Mouse (Mus musculus) thymus, postnatal 36 days (tissue): Measurements from ENCODE around the gene Ddr1.

Source experiments
- DNase-seq, 2 experiments: peaks; one replicate each; pipeline ENCODE4 v3.0.0; 2022; ENCODE audit warnings: mixed read lengths in 2 of 2

Ddr1 gene

GRCm38 (mm10) chr17:35689936-35690645, 14.3 kb downstream of the Ddr1 start:
- no peak for DNase-seq

DNA sequence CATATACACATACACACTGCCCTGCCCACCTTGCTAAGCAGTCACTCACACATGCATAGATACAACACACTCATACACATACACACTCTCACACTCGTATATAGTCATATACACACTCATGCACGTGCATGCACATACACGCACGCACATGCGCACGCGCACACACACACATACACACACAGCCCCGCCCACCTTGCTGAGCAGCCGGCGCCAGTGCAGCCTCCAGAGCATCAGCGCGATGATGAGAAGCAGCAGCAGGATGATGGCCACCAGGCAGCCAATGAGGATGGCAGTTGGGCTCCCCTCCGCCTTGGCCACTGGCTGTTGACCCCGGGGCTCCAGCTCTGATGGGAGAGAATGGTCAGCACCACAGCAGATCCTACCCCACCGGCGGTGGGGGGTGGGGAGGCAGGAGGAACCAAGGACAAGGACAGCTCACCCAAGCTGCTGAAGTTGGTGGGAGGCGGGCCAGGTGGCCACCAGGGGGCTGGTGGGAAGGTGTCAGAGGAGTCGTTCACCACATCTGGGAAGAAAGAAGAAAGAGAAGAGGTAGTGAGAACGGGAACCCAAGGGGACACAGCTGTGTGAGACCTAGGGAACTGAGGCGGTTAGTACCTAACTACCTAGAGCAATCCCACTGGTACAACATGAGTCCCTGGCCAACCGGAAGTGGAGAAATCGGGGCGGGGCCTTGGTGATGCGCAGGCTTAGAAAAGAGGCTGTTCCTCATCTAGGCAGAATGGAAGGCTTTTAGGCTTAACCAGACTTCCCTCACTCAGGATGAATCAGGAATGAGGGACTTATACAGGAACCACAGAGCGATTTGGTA, 15.9 kb downstream of the Ddr1 start:
- DNase-seq = peak; percentile 44 to 57

DNA sequence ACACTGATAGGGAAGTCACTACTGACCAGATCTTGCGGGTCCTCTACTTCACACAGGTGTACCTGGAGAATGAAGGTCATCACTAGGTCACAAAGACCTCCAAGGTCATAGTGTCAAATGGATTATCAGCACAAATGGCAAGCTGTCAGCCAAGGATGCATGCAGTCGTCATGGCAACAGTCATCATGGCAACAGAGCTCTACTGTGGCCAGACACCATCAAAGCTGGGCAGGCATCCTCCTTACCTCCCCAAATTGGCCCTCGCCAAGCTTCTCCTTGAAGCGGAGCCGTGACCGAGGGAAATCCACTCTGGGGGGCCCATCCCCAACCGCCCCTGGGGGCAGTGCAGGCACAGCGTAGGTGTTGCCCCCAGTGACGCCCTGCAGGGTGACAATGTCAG, 19.4 kb downstream of the Ddr1 start:
- DNase-seq = no peak

DNA sequence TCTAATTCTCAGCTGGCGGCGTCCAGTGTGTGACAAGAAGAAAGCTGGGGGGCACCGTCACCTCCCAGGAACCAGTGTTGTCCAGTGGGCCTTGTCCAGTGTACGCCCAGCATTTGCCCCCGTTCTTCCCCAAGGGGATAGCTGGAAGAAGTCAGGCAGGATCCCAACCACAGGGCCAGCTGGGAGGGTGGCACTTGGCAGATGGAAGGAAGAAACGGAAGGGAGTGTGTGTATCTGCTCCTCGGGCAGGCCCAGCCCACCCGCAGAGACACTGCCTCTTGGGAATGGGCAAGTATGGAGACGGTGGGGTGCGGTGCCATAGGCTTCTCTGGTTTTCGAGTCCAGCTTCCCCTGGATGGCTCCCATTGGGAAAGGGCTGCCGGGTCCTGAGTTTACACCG, 22.4 kb downstream of the Ddr1 start:
- DNase-seq = no peak

DNA sequence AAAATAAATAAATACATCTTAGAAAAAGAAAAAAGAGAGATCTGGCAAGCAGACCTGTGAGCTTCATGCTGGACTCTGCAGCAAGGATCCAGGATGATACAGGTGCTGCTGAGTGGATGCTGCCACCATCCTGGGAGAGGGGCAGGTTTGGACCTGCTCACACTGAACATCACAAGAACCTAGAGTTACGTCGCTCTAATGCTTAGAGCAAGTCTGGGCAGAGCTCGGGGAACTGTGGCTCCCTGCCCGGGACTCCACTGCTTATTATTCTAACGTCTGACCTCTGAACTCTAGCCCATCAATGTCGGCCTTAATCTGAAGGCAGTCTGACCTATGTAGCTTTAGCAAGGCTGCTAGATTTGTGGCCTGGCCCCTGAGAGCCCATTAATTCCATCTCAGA, 23.8 kb downstream of the Ddr1 start:
- no peak for DNase-seq

GRCm38 (mm10) chr17:35673416-35674035, 30.9 kb downstream of the Ddr1 start, which contains the start of gene Gtf2h4:
Gene Gtf2h4 (minus strand): TSS chr17:35673739.
- DNase-seq = peak; percentile 83 to 88

GRCm38 (mm10) chr17:35672527-35672926, 31.9 kb downstream of the Ddr1 start:
- peak in 1 of 2 experiments; percentile 32 for DNase-seq

DNA sequence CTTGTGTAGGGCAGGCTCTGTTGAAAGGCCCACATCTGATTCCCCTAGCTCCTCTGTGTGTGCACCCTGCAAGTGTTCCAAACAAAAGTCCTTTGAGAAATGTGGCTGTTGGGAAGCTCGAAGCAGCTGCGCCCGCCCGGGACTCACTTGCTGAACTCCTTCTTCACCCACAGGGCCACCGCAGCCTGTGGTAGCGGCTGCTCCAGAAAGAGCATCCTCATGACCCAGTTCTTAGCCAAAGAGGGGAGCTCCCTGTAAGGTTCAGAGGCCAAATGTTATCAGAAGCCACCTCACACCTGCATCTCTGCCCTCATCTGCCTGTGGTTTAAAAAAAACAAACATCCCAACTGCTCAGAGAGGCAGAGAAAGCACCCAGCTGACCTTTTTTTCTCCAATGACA, 32.6 kb downstream of the Ddr1 start:
- peak; percentile 77 to 89 for DNase-seq

DNA sequence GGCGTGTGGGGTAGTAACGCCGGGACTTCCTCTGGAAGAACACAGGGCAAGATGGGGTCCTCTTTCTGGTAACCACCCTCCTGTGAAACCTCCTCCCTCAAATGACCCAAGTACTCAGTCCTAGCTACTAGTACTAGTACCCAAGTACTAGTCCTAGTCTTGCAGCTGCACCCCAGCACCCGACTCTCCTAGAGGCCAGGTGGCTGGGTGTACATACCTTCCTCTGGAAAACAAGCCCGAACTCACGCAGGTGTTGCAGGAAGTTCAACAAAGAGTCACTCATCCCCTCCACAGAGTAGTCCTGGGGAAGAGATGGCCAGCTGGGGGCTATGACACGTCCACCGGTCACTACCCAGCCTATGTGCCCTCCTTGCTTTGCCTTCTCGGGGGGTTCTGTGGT, 34.7 kb downstream of the Ddr1 start:
- DNase-seq = peak; percentile 51 to 74

- DNase-seq = peak; percentile 97 to 98
These were observed 36.9 kb downstream of the Ddr1 start, which contains the start of gene Vars2 for GRCm38 (mm10) chr17:35667334-35668065. Gene Vars2 (minus strand): TSS chr17:35667592.

GRCm38 (mm10) chr17:35666851-35667256, 37.6 kb downstream of the Ddr1 start:
- DNase-seq = no peak

- DNase-seq = peak; percentile 49 to 72
These were observed 38.4 kb downstream of the Ddr1 start for GRCm38 (mm10) chr17:35665957-35666515.

DNA sequence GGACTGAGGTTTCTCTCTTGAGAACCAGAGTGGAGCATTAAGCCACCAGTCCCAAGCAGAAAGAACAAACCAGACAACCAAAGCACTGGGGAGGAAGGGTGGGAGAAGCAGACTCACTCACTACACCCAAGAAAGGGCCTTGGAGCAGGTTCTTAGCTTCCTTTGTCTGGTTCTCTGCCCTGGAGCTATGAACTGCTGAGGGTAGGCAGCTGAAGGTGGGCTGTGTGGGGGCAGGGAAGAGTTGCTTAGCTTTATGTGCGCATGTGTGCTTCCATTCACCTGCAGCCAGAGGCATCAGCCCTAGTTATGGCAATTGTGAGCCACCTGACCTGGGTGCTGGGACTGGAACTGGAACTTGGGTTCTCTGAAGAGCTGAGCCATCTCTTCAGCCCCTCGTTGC, 51.3 kb downstream of the Ddr1 start:
- DNase-seq = no peak

DNA sequence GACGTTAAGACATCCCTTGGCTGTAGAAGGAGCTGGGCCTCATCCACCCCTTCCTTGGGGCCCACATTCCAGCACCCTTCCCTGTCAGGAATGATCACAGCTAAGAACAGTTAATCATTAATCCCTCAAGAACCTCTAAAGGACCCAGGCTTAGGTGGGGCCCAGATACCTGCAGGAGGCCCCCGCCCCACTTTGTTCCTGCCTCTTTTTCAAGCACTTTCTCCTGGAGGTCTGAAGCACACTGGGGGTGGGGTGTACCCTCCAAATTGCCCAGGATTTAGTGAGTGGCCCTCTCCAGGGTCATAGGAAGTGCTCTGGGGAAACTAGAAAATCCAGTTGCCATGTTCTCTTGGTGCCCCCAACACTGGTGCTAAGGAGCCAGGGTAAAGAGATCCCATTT, 55.0 kb downstream of the Ddr1 start:
- DNase-seq = no peak

DNA sequence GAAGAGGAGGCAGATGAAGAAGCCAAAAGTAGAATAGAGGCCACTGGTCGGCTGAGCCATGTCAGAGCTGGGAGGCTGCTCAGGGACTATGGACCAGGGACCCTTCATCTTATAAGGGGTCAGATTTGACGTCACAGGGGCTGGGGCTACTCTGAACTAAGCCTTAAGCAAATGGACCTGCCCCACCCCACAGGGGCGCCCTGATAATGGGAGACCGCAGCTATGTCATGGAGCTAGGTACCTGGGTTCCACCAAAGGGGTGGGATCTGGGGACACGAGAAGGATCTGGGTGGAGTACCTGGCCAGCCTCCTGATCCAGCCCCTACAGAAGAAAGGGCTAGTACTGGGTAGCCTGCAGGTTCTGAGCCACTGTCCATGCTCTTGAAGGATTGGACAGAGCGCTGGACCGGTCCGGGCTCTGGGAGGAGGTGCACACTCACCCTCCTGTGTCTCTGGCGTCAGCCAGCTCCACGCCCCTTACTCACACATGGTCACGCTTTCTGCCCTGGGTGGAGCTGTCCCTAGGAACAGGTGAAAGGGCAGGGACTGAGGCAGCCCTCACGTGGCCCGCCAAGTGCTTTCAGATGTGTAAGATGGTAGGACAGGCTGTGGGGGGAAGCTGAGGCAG, 60.7 kb downstream of the Ddr1 start, which contains the start of gene Mucl3:
Mucl3 (minus strand) TSS at position 87 of the 628 bp plus-strand sequence.
- DNase-seq = no peak

GRCm38 (mm10) chr17:35639352-35639751, 65.1 kb downstream of the Ddr1 start:
- no peak for DNase-seq

- peak; percentile 51 to 52 for DNase-seq
These were observed 65.8 kb downstream of the Ddr1 start for GRCm38 (mm10) chr17:35638475-35639190.

GRCm38 (mm10) chr17:35636363-35636762, 68.1 kb downstream of the Ddr1 start:
- no peak for DNase-seq

DNA sequence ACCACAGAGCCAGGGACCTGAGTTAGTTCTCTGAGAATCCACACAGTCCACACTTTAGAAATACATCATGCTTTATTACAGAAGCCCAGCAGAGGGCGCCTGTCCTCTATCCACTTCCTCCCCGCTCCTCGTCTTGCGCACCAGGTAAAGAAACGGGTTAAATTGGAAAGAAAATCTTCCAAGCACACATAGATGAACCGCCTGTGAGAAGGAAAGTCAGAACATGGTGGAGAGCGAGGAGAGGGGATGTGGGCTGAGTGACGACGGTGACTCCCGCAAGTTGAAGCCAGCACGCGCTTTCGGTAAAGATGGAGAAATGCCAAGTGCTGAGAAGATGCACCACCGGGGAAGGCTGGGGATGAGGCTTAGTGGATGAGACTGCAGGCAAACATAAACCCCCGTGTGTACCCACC, 68.7 kb downstream of the Ddr1 start:
- peak; percentile 45 to 54 for DNase-seq

- no peak for DNase-seq
These were observed 69.2 kb downstream of the Ddr1 start for GRCm38 (mm10) chr17:35635202-35635601.

DNA sequence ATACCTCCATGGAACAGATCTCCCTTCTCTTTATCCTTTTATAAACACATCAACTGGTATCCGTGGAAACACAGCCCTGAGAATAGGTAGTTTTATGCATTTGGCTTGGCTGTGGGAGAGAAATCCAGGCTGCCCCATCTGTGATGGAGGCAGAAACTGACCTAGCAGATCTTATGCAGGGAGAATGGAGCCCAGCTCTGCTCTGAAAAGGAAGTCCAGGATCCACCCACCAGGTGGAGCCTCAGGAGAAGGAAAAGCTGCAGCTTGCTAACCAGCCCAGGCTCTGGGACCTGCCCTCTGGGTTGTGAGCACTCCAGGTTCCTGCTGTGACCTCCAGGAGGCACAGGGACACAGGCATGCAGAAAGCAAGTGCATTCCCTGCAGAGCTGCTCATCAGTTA, 70.4 kb downstream of the Ddr1 start:
- peak in 1 of 2 experiments; percentile 31 for DNase-seq
